Mouse (Mus musculus) CH12.LX (cell line): Measurements from ENCODE around the gene G3bp2. TPM values are rescaled to one million over a fixed set of nuclear protein-coding genes. Genes with fewer than 3 reads are reported as not detected.

ENCODE experiments used
- DNase-seq: peaks from one replicate; pipeline ENCODE4 v3.0.0-alpha.2; 2013; ENCODE audit errors: extremely low read depth
- H3K27ac ChIP-seq: 2 replicates; pipeline ENCODE4 v1.5.1; 2012; ENCODE audit warnings: low read depth, mild to moderate bottlenecking, control low read depth, moderate library complexity; ENCODE audit not compliant: insufficient read depth
- H3K27me3 ChIP-seq: replicated peaks from 2 replicates; pipeline ENCODE3; 2012; ENCODE audit warnings: inconsistent platforms
- H3K36me3 ChIP-seq, 2 experiments: replicated peaks in 1 of 2; 2 replicates each; pipeline versions ENCODE3 to v1.6.1; 2012; ENCODE audit warnings: inconsistent platforms in 1 of 2, low read length in 1 of 2, mild to moderate bottlenecking in 1 of 2, mixed read lengths in 1 of 2, moderate library complexity in 1 of 2; ENCODE audit not compliant: control insufficient read depth in 1 of 2, insufficient read depth in 1 of 2
- H3K4me1 ChIP-seq, 2 experiments: 2 replicates each; pipeline ENCODE4 v1.6.1; 2012; ENCODE audit warnings: inconsistent platforms in 1 of 2, moderate library complexity in 1 of 2; ENCODE audit not compliant: insufficient read depth in 2 of 2, control insufficient read depth in 1 of 2
- H3K4me2 ChIP-seq: 2 replicates; pipeline ENCODE4 v1.6.1; 2012; ENCODE audit warnings: low read depth, mild to moderate bottlenecking, control low read depth; ENCODE audit not compliant: poor library complexity, insufficient read depth, severe bottlenecking
- H3K4me3 ChIP-seq, 3 experiments: fragments of 150-350 bp in 1 of 3; sonication (generic) in 1 of 3; replicated peaks in 1 of 3; 2 replicates each; pipeline versions ENCODE3 to v1.5.1; 2011 to 2012; ENCODE audit warnings: low read depth in 2 of 3, low read length in 2 of 3, mild to moderate bottlenecking in 2 of 3, moderate library complexity in 2 of 3, control low read depth in 1 of 3, improper control_type of control experiment in 1 of 3, inconsistent platforms in 1 of 3, mixed read lengths in 1 of 3; ENCODE audit not compliant: poor library complexity in 1 of 3
- H3K79me2 ChIP-seq: replicated peaks from 2 replicates; pipeline ENCODE4 v1.6.1; 2012; ENCODE audit warnings: mild to moderate bottlenecking, moderate library complexity; ENCODE audit not compliant: control insufficient read depth, poor library complexity, insufficient read depth, severe bottlenecking; ENCODE audit errors: extremely low read depth
- H3K9ac ChIP-seq: 2 replicates; pipeline ENCODE4 v1.6.1; 2012; ENCODE audit warnings: low read depth, mild to moderate bottlenecking, control low read depth, moderate library complexity; ENCODE audit not compliant: insufficient read depth
- H3K9me3 ChIP-seq: replicated peaks from 2 replicates; pipeline ENCODE3; 2012; ENCODE audit warnings: low read length, inconsistent platforms, mixed read lengths
- BHLHE40 ChIP-seq: IDR thresholded peaks from 2 replicates; pipeline ENCODE4 v1.6.1; 2011; ENCODE audit warnings: mild to moderate bottlenecking, low read depth, low read length, improper control_type of control experiment
- CHD2 ChIP-seq: IDR thresholded peaks from 2 replicates; pipeline ENCODE4 v1.6.1; 2011; ENCODE audit warnings: low read length, improper control_type of control experiment
- CTCF ChIP-seq, 2 experiments: IDR thresholded peaks in 1 of 2; conservative IDR thresholded peaks in 1 of 2; 2 replicates each; pipeline ENCODE4 v1.5.1; 2011 to 2012; ENCODE audit warnings: low read depth in 2 of 2, low read length in 2 of 2, improper control_type of control experiment in 1 of 2, inconsistent platforms in 1 of 2, mild to moderate bottlenecking in 1 of 2, moderate library complexity in 1 of 2
- E2F4 ChIP-seq: IDR thresholded peaks from 2 replicates; pipeline ENCODE4 v1.6.1; 2011; ENCODE audit warnings: low read depth, low read length, improper control_type of control experiment; ENCODE audit not compliant: insufficient replicate concordance
- ETS1 ChIP-seq: conservative IDR thresholded peaks from 2 replicates; pipeline ENCODE4 v1.6.1; 2012; ENCODE audit warnings: low read depth, mild to moderate bottlenecking, inconsistent platforms, low read length, improper control_type of control experiment, moderate library complexity
- GABPA ChIP-seq: IDR thresholded peaks from 2 replicates; pipeline ENCODE4 v1.6.1; 2012; ENCODE audit warnings: low read depth, low read length, improper control_type of control experiment, inconsistent platforms; ENCODE audit not compliant: insufficient replicate concordance
- JUN ChIP-seq: IDR thresholded peaks from 2 replicates; pipeline ENCODE4 v1.6.1; 2011; ENCODE audit warnings: low read depth, mild to moderate bottlenecking, low read length, improper control_type of control experiment, moderate library complexity; ENCODE audit not compliant: insufficient read depth
- KAT2A ChIP-seq: IDR thresholded peaks from 2 replicates; pipeline ENCODE4 v1.6.1; 2012; ENCODE audit warnings: low read length, improper control_type of control experiment, inconsistent platforms; ENCODE audit not compliant: insufficient replicate concordance
- MAX ChIP-seq: IDR thresholded peaks from 2 replicates; pipeline ENCODE4 v1.6.1; 2011; ENCODE audit warnings: low read length, improper control_type of control experiment
- NELFE ChIP-seq: IDR thresholded peaks from 2 replicates; pipeline ENCODE4 v1.6.1; 2011; ENCODE audit warnings: low read depth, low read length, improper control_type of control experiment
- PAX5 ChIP-seq: IDR thresholded peaks from 2 replicates; pipeline ENCODE4 v1.6.1; 2012; ENCODE audit warnings: low read length, inconsistent platforms, mixed read lengths
- POLR2A ChIP-seq: IDR thresholded peaks from 2 replicates; pipeline ENCODE4 v1.6.1; 2011; ENCODE audit warnings: low read depth, mild to moderate bottlenecking, improper control_type of control experiment, low read length
- RCOR1 ChIP-seq: conservative IDR thresholded peaks from 2 replicates; pipeline ENCODE4 v1.6.1; 2012; ENCODE audit warnings: low read depth, mild to moderate bottlenecking, inconsistent platforms, low read length, improper control_type of control experiment
- SMC3 ChIP-seq: IDR thresholded peaks from 2 replicates; pipeline ENCODE4 v1.6.1; 2011; ENCODE audit warnings: low read depth, low read length, improper control_type of control experiment
- TCF12 ChIP-seq: IDR thresholded peaks from 2 replicates; pipeline ENCODE4 v1.6.1; 2014; ENCODE audit warnings: low read depth, mild to moderate bottlenecking, inconsistent platforms, low read length, improper control_type of control experiment
- UBTF ChIP-seq: IDR thresholded peaks from 2 replicates; pipeline ENCODE4 v1.6.1; 2012; ENCODE audit warnings: low read depth, mild to moderate bottlenecking, inconsistent platforms, low read length, improper control_type of control experiment, moderate library complexity
- USF1 ChIP-seq: IDR thresholded peaks from 2 replicates; pipeline ENCODE4 v1.6.1; 2014; ENCODE audit warnings: low read depth, mild to moderate bottlenecking, inconsistent platforms, low read length, improper control_type of control experiment
- ZNF384 ChIP-seq: IDR thresholded peaks from 2 replicates; pipeline ENCODE4 v1.6.1; 2012; ENCODE audit warnings: low read depth, low read length, improper control_type of control experiment, inconsistent platforms
- dilution Hi-C: fragments of 300-500 bp; cut with MboI; formaldehyde crosslinking; loops from 2 replicates; pipeline ENCODE4 v1.14.3; 2020; ENCODE audit warnings: low sequenced_read_pairs; ENCODE audit not compliant: extremely low pct_unique_long_range_greater_than_20kb, extremely low pct_ligation_motif_present
- in situ Hi-C: fragments of 300-500 bp; cut with MboI; formaldehyde crosslinking; loops from 3 replicates; pipeline ENCODE4 v1.14.3; 2019; ENCODE audit warnings: low sequenced_read_pairs, low pct_ligation_motif_present, low pct_unique_long_range_greater_than_20kb, mixed read lengths
- polyA plus RNA-seq: library from polyadenylated mRNA; unstranded; fragments of >175 nt; gene quantifications from 2 replicates; pipeline ENCODE4 v1.2.1, GENCODE M21; 2012; ENCODE audit warnings: low read depth; ENCODE audit not compliant: insufficient read length
- total RNA-seq, 2 experiments: library from RNA; depleted of rRNA; stranded (reverse); fragments of 300-350 nt in 1 of 2; fragments of >200 nt in 1 of 2; gene quantifications; 2 replicates each; pipeline ENCODE4 v1.2.3; 2012 to 2014

The G3bp2 gene
- total and polyA plus RNA-seq, 3 experiments = 38.8 to 114 (median 99.7) TPM

DNA sequence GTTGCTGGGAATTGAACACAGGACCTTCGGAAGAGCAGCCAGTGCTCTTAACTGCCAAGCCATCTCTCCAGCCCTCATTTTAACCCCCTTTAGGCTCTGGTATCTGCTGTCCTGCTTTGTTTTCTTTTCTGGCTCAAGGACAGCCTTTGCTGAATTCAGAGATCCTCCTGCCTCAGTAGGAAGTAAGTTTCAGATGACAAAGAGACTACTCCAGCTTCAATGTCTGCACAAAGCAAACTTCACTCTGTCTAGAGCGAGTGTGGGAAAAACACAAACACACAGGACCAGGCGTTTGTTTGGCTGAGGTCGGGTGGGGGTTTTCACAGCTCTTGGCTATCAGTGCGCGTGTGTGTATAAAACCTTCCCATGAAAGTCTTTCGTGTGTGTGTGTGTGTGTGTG is 30.0 kb upstream of the G3bp2 start:
- dilution Hi-C loops = no loop called here
- Histone ChIP-seq H3K27ac (no peak overlapping the region), H3K4me2 (no peak overlapping the region)

DNA sequence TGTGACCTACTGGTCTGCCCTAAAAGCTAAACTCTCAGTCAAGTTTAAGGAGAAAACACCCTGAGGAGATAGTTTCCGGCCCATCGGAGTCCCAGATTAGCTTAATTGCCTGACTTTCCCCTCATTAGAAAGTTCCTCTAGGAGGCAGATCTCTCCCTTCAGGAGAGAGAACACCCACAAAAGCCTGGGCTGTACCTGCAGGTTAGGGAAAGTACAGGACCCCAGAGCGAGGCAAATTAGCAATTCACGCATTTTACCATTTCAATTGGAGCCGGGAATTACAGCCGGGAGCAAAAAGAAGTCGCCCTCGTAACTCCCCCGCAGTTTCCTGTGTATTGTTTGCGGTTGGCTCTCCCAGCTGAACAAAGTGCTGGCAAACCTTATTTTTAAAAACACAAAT is 29.1 kb upstream of the G3bp2 start:
- DNase-seq = no peak

More for the DNA sequence above, 30.0 kb upstream of the G3bp2 start:
- no peaks in the 10 kb centered on the region for H3K79me2 ChIP-seq
- H3K4me1 ChIP-seq = peaks cover 3 to 6% of the 10 kb centered on the region in 2 experiments; a peak in 2 of 4 replicates
- H3K9ac ChIP-seq = no peak overlapping the region
- H3K36me3 ChIP-seq = no peaks in the 10 kb centered on the region
- H3K9me3 ChIP-seq = no peaks in the 10 kb centered on the region
- no peak for TF ChIP-seq CTCF (conservative IDR thresholded peaks at IDR 0.05 in 1 of 2, IDR thresholded peaks at IDR 0.05 in 1 of 2; ENCODE audit: low read depth in 2 of 2, low read length in 2 of 2)
- no peak for TF ChIP-seq TCF12
- TF ChIP-seq NELFE = no peak
- TF ChIP-seq MAX = no peak
- no peak for TF ChIP-seq USF1
- no peak for TF ChIP-seq BHLHE40
- TF ChIP-seq, all 38 proteins: peak for 0
- Histone ChIP-seq H3K4me3 (no peak overlapping the region), H3K27me3 (no peaks in the 10 kb centered on the region)
- in situ Hi-C loops = no loop called here
- DNase-seq = no peak

DNA sequence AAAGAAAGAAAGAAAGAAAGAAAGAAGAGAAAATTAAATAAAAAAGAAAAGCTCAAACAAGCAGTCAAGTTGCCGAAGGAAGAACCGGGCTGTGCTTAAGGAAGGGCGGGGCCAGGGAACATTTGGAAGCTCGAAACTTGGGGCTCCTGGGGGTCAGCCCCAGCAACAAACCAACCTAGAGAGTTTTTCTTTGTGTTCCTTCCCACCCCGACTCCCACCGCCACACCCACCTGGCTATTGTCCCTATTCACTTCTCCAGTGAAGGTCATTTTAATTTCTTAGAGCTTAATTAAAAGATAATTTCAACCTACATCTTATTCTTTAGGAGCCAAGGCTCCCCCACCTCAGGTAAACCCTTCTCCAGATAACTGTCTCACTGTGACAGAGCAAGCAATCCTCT is 28.7 kb upstream of the G3bp2 start:
- H3K9me3 ChIP-seq = no peaks in the 10 kb centered on the region
- dilution Hi-C loops = no loop called here
- no peaks in the 10 kb centered on the region for H3K79me2 ChIP-seq
- no peak for DNase-seq
- H3K27me3 ChIP-seq = no peaks in the 10 kb centered on the region
- TF ChIP-seq ZNF384 (no peak), CHD2 (no peak), TCF12 (no peak), E2F4 (no peak), PAX5 (no peak), USF1 (no peak), KAT2A (no peak), SMC3 (no peak), CTCF (conservative IDR thresholded peaks at IDR 0.05 in 1 of 2, IDR thresholded peaks at IDR 0.05 in 1 of 2; ENCODE audit: low read depth in 2 of 2, low read length in 2 of 2) (no peak)
- peaks cover 3 to 6% of the 10 kb centered on the region in 2 experiments; a peak in 2 of 4 replicates for H3K4me1 ChIP-seq
- no peak overlapping the region for H3K9ac ChIP-seq
- no peak overlapping the region for H3K27ac ChIP-seq
- in situ Hi-C loops = no loop called here
- H3K4me3 ChIP-seq = no peak overlapping the region
- no peaks in the 10 kb centered on the region for H3K36me3 ChIP-seq
- H3K4me2 ChIP-seq = no peak overlapping the region

More for the DNA sequence above, 29.1 kb upstream of the G3bp2 start:
- H3K79me2 ChIP-seq = no peaks in the 10 kb centered on the region
- in situ Hi-C loops = no loop called here
- TF ChIP-seq POLR2A (no peak), RCOR1 (no peak), UBTF (no peak), JUN (no peak), SMC3 (no peak), ETS1 (no peak), GABPA (no peak)
- no peaks in the 10 kb centered on the region for H3K9me3 ChIP-seq
- H3K27ac ChIP-seq = no peak overlapping the region
- H3K27me3 ChIP-seq = no peaks in the 10 kb centered on the region
- dilution Hi-C loops = no loop called here
- H3K4me2 ChIP-seq = no peak overlapping the region
- H3K4me3 ChIP-seq = no peak overlapping the region
- no peaks in the 10 kb centered on the region for H3K36me3 ChIP-seq
- no peak overlapping the region for H3K9ac ChIP-seq
- H3K4me1 ChIP-seq = peaks cover 3 to 6% of the 10 kb centered on the region in 2 experiments; a peak in 2 of 4 replicates
